Mouse (Mus musculus): ENCODE data around the gene Fam118a. TPM values are rescaled to one million over a fixed set of nuclear protein-coding genes. Genes with fewer than 3 reads are reported as not detected.
A peak's percentile ranks its signal among the peaks of the same experiment; 100 is the strongest.

Fam118a gene
- total RNA-seq, 2 experiments from 2014 or later = 7.3 to 8.2 TPM

GRCm38 (mm10) chr15:85063421-85063820 lies 34.7 kb downstream of the Fam118a start:
- no peak for DNase-seq

GRCm38 (mm10) chr15:85070561-85070960 lies 41.8 kb downstream of the Fam118a start:
- DNase-seq = peak; percentile 45 to 75

GRCm38 (mm10) chr15:85072651-85073050 lies 43.9 kb downstream of the Fam118a start:
- no peak for DNase-seq

GRCm38 (mm10) chr15:85085641-85086040 lies 56.9 kb downstream of the Fam118a start:
- no peak for DNase-seq

Other genes with a start within 250 kb of the Fam118a start
- gene Phf21b, start 172.9 kb upstream of the Fam118a start, total RNA-seq (2021) = 1 to 10 TPM in 1 of 2 experiments, under 1 TPM in 1; 0.92 to 1.9 TPM
- under 1 TPM; 0.08 to 0.10 TPM for gene Gm29666, start 108.9 kb upstream of the Fam118a start, total RNA-seq (2021)
- gene Nup50, start 105.5 kb upstream of the Fam118a start, total RNA-seq (2021) = 10 to 100 TPM; 15.5 to 17.7 TPM
- 10 to 100 TPM; 30.6 to 34.7 TPM for gene 5031439G07Rik, start 40.4 kb upstream of the Fam118a start, total RNA-seq (2021)
- not detected for gene Upk3a, start 11.8 kb upstream of the Fam118a start, total RNA-seq (2021)
- gene Smc1b, start 103.0 kb downstream of the Fam118a start, total RNA-seq (2021) = not detected
- not detected for gene Ribc2, start 103.1 kb downstream of the Fam118a start, total RNA-seq (2021)
- gene Fbln1, start 177.0 kb downstream of the Fam118a start, total RNA-seq (2021) = 10 to 100 TPM; 54.5 to 74.1 TPM